Mouse (Mus musculus) kidney, postnatal 4 days (tissue): ENCODE measurements around the gene P2ry6.

Experiments
- DNase-seq, 2 experiments: peaks; one replicate each; pipeline ENCODE4 v3.0.0; 2021; ENCODE audit warnings: mixed read lengths in 2 of 2

P2ry6 gene

DNA sequence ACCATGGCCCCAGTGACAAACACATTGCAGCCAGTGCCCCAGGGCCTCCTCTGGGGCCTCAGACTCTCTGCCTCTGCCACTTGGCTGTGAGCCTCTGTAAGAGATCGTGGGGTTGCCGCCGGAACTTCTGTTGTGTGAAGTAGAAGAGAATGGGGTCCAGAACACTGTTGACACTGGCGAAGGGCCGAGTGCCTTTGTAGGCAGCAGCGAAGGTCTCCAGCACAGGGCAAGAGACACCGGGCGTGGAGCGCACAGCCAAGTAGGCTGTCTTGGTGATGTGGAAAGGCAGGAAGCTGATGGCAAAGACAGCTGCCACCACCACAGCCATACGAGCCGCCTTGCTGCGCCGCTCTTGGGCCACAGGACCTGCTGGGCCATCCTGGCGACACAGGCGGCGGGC, 36.3 kb downstream of the P2ry6 start:
- no peak for DNase-seq

- no peak for DNase-seq
Measured at GRCm38 (mm10) chr7:100937481-100937880, 37.0 kb downstream of the P2ry6 start.

DNA sequence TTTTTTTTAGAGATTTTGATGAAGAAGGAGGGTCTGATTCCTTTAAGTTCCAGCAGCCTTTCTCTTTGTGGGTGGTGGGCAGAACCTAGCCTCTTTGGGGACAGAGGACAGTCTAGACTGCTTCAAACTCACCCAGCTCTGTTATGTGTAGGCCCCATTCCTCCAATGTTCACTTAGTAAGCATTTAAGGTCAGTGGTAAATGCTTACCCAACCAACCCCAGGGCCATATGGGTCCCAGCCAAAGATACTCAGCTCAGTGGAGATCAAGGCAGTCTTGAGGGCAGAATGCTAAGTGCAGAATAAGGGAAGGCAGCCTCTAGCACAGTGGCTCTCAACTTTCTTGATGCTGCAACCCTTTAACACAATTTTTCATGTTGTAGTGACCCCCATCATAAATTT, 40.9 kb downstream of the P2ry6 start:
- DNase-seq: no peak

DNA sequence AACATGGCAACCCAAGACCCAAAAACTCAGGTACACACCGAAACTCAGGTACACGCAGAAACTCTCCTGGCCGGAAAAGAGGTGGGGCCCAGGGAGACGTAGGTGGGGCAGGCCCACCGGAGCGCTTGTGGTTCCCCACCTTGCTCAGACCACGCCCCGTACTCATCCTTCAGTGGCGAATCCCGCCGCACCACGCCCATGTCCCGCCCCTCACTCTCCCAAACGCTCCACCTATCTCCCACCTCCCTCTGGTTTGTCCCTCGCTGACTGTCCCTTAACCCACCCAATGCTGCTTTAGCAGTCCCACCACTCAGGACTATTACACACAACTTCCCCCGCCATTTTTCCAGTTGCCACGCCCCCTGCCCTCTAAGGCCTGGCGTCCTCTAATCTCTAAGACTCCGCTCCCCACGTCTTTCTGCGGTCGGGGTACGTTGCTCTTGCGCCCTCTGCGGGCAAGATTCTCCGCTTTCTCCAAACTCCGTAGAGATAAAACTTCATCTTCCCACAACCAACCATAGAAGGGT, 41.9 kb downstream of the P2ry6 start:
- peak; percentile 96 to 97 for DNase-seq

DNA sequence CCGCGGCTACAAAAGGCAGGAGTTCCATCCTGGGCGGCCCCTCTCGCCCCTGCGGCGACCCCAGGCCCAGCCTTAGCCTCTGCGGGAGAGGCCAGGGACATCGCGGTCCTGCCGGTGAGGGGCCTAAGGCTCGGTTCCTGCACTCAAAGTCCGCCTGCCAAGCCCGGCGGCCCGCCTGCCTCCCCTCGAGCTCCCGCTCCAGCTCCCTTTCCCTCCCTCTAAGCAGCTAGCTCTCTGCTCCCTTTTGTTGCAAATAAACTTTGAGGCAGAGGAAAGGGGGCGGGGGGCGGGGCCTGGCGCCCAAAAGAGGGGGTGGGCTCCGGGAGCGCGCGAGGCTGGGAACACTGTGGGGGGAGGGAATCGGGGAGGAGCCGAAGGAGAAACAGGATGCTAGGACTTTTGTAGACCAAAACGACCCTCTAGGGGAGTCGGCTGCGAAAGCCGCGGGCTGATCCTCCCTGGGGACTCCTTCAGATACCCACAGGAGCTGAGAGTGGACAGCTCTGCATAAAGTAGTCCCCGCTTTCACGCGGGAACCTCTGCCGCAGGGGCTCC, 42.4 kb downstream of the P2ry6 start, which contains the start of gene Arhgef17:
Arhgef17 (minus strand) TSS at position 182 of the 555 bp plus-strand sequence.
- peak; percentile 86 to 92 for DNase-seq

GRCm38 (mm10) chr7:100931316-100931925, 43.0 kb downstream of the P2ry6 start:
- DNase-seq: peak; percentile 60 to 76

GRCm38 (mm10) chr7:100930619-100931315, 43.7 kb downstream of the P2ry6 start:
- DNase-seq: peak; percentile 88 to 93

GRCm38 (mm10) chr7:100929639-100930303, 44.7 kb downstream of the P2ry6 start:
- DNase-seq: peak in 1 of 2 experiments; percentile 63

DNA sequence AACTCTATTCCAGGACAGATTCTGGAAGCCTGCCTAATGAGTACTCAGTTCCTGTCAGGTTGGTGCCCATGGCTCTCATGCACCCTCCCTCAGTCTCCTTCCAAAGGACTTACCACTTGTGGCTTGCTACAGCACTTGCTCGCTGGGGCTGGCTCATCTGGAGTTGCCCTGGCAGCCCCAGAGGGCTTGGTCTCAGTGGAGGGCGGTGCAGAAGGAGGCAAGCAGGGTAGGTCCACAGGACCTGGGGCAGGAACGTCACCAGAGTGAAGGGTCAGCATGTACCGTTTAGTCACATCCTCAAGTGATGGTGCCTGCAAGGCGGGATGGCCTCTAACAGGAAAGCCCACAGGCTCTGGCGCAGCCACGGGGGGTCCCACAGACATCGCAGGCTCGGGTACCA, 46.0 kb downstream of the P2ry6 start:
- no peak for DNase-seq

DNA sequence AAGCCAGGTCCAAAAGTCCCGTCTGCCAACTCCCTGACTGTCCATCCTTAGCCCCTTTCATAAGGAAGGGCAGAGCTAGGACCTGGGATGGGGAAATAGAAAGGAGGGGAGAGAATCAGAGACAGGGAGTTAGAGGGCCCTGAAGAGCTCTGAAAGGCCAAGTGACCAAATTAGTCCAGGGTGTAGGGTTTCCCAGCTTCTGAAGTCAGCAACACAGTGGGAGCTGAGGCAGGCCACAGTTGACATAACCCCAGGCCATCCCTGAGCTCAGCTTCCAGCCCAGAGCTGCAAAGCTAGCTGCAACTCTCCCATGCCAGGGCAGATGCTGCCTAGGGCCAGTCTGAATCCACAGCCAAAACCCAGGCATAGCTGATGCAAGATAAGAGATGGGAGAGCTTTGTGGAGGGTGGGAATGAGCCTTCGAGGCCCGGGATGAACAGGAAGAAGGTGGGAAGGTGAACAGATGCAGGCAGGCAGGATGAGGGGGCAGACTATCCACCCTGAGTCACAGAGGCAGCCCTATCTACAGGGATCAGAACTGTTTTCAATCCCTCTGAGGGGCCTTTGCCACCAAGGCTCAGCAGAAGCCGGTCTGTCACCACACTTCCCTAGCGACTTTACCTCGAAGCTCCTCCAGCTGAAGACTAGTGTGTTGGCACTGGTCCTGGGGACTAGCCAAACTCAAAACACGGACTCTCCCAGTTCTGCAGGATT, 47.0 kb downstream of the P2ry6 start:
- peak in 1 of 2 experiments; percentile 55 for DNase-seq

GRCm38 (mm10) chr7:100926311-100926923, 48.0 kb downstream of the P2ry6 start:
- DNase-seq: peak; percentile 52 to 65

DNA sequence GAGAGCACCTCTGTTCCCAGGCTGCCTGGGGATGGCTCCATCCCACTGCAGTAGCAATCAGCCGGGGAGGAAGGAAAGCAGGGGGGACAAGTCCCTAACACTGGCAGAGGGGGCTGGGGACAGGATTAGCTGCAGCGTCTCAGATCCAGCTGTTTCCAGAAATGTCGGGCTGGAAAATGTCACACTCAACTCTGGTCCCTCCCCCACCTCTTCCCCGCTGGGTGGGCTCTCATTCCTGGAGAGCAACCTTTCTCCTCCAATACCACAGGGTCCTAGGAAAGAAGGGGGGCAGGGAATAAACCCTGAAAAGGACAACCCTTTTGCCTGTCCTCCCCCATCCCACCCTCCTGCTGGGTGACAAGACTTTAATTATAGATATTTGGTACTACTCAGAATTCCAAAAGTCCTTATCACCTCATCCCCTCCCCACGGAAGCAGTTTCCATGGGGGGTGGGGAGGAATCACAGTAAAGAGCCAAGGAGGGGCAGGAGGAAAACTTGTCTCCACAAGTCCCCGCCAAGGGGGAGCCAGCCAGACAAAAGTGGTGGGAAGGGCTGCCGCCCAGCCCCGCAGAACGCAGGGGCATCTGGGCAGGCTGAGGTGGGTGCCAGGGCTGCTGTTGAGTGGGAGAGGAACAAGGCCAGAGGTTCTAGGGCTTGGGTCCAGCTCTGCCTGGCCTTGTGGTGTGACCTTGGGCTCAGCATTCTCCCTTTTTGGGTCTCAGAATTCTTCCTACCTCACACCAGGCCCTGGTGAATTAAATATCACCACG, 49.6 kb downstream of the P2ry6 start:
- DNase-seq: peak in 1 of 2 experiments; percentile 59

DNA sequence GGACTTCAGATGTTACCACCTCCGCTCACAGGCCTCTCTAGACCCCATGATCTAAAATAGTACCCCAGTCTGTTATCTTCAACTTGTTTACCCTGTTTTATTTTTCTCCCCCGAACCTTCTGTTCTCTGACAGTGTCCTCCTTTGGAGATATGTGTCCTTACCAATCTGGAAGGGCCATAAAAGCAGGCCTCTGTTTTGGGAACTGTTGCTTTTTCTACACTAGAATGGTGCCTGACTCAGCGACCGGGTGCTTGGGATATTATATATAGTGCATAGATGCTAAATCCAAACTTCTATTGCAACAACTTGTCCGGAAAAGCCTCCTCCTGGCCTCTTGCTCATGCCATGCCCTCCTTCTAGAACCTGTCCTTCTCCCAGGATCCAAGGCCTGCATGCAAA, 50.2 kb downstream of the P2ry6 start:
- no peak for DNase-seq

- no peak for DNase-seq
Measured at GRCm38 (mm10) chr7:100922907-100923306, 51.5 kb downstream of the P2ry6 start.

DNA sequence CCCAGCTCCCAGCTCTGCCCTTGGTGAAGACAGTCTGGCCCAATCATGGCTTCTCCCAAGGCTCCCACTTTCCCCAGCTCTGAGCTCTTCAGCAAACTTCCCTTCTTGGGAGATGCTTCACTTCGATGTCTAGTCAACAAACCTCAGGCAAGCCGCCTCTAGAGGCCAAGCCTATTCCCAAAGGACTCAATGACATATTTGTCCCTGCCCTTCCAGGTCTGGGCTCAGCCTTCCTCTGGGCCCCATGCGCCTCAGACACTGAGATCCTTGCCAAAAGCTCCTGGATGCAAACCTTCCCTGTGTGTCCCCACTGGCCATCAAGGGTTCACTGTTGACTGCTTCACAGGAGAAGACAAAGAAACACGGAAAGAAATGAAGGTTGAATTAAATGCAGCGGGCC, 53.2 kb downstream of the P2ry6 start:
- no peak for DNase-seq

GRCm38 (mm10) chr7:100919809-100920107, 54.7 kb downstream of the P2ry6 start:
- peak; percentile 72 to 83 for DNase-seq

- no peak for DNase-seq
Measured at GRCm38 (mm10) chr7:100919006-100919808, 55.2 kb downstream of the P2ry6 start.

DNA sequence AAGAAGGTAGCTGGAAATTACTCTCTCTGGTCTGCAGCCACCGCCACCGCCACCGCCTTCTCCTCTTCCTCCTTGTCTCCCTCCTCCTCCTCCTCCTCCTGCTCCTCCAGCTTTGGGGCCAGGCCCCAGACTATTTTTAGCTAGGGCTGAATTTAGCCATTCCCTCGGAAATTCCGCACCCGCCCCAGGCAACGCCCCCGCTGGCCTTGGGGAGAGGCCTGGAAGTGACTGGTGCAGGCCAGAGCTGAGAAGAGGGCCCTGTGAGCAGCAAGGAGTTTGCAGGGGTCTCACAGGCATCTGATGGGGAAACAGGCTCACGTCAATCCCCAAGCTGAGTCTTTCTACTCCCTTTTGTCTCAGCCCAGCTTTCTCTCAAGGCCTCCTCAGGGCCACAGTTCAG, 56.3 kb downstream of the P2ry6 start:
- DNase-seq: peak; percentile 73 to 81

DNA sequence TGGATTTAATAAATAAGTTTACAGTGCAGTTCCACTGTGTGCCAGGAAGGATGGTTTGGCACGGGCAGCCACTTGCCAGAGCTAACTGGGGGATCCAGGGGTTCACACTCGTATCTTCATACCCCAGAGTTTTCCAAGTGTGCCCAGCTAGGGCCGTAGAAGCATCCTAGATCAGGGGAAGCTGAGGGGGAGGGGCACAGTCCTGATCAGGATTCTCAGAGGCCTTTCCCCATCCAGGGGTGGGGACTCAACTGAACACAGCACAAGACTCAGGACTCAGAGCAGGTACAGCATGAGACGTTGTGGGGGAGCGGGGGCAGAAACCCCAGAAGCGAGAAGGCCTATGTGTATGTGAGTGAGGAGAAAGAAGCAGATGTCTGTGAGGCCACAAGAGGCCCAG, 56.7 kb downstream of the P2ry6 start:
- peak in 1 of 2 experiments; percentile 44 for DNase-seq

GRCm38 (mm10) chr7:100916526-100916925, 57.9 kb downstream of the P2ry6 start:
- no peak for DNase-seq

DNA sequence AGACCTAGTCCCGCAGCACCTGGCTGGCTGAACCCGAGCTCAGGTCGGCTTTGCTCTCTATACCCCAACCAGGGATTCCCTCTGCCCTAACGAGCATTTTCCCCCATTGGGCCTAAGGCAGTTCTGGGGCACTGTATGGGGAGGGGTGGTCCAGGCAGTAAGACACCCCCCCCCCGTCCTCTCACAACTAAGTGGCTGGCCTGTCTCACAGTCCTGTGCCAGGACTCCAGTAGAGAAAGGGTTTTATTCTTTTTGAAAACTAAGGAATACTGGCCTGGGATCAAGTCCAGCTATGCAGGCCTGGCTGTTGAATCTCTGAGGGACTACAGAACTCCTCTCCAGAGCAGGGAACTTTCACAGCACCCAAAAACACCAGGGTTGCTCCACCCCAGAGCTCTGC, 59.2 kb downstream of the P2ry6 start:
- no peak for DNase-seq
